Mouse (Mus musculus): ENCODE data around the gene Gm21788.
"Not testable (repeated sequence)": the region's sequence is repeated elsewhere in the genome, so short reads cannot be mapped to it uniquely, and the experiment has no call there.

The Gm21788 gene

GRCm38 (mm10) chrY:7404710-7405109, at the start of gene Gm21788:
Gene Gm21788 (plus strand): TSS chrY:7405010.
- DNase-seq (ENCODE audit: low read depth, low spot score) = not testable (repeated sequence)
